Comparison of ENCODE assay signal across 9 mouse cellular contexts in the genomic region with DNA sequence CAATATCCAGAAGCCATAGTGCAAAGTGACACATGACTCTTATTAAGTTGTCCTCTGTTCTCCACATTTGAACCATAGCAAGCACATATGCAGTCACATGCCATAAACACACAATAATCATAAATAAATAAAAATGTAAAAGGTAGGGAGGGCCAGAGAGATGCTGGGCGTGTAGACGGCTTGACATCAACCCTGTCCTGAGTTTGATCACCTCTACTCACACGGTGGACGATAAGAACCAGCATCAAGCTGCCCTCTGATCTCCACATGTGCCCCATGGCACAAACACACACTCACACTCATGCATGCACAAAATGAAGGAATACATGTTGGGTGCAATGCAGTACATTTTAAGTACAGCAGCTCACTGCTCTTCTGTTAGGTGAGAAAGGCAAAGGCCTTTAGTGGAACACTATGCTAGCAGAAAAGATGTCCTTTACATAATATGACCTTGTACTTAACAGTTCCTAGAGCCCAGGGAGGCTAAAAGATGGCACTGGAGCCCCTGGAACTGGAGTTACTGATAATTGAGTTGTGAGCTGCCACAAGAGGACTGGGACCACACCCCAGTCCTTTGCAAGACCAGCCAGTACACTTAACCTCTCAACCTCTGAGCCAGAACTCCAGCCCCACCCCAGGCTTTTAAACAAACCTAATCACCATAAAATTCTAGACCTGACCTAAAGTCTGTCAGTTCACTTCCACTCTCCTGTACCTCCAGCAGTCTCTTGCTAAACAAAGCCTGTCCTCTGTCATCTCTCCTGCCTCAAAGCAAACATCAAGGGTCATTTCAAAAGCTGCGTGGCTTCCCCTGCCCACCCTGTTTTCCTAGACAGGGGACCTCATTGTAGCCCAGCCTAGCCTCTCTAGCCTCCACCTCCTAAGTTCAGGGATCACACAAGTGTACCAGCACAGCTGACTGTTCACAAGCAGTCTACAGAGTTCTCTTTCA. TPM values are rescaled to one million over a fixed set of nuclear protein-coding genes. Genes with fewer than 3 reads are reported as not detected.
DNase-seq lines count a peak whose midpoint lies in the region; ATAC-seq lines count a peak whose summit lies in the region.
"Had no signal": no experiment of that assay in that cellular context is flagged by ENCODE, and none has a peak within 500 bp of the region (broad histone marks: within the 10 kb centered on the region; RNA-seq: fewer than 3 reads in every experiment).

No protein-coding gene starts in this region.

- H3K36me3 ChIP-seq in erythroblast, embryonic 14.5 days (ENCODE audit: control insufficient read depth) = peaks cover 3% of the 10 kb centered on the region
- no peaks in the 10 kb centered on the region for H3K36me3 ChIP-seq in liver, embryonic 16.5 days (ENCODE audit: control insufficient read depth, insufficient read depth)
- H3K36me3 ChIP-seq in forebrain, embryonic 16.5 days (ENCODE audit: control insufficient read depth, insufficient read depth) = no peaks in the 10 kb centered on the region
- H3K36me3 ChIP-seq: hindbrain, embryonic 15.5 days had no signal

- peak overlapping the region; percentile 1 for H3K4me3 ChIP-seq in erythroblast, embryonic 14.5 days (replicated peaks)
- no peak overlapping the region for H3K4me3 ChIP-seq in liver, embryonic 16.5 days (ENCODE audit: low read depth, low read length)
- H3K4me3 ChIP-seq in forebrain, embryonic 16.5 days (replicated peaks; ENCODE audit: low read length) = no peak overlapping the region
- H3K4me3 ChIP-seq: hindbrain, embryonic 15.5 days had no signal

- H3K27ac ChIP-seq in liver, embryonic 16.5 days (ENCODE audit: low read length) = peak overlapping the region; percentile 75
- no peak overlapping the region for H3K27ac ChIP-seq in forebrain, embryonic 16.5 days (ENCODE audit: low read length)
- H3K27ac ChIP-seq: hindbrain, embryonic 15.5 days had no signal

- intact Hi-C loops in left cerebral cortex, postnatal 10 days (cut with DNase I) = no loop called here
- intact Hi-C loops in gastrocnemius, postnatal 14 days (cut with DNase I; ENCODE audit: low total_unique reads) = no loop called here

- peaks cover 59% of the 10 kb centered on the region for H3K4me1 ChIP-seq in erythroblast, embryonic 14.5 days (ENCODE audit: control insufficient read depth)
- H3K4me1 ChIP-seq in liver, embryonic 16.5 days (ENCODE audit: control insufficient read depth, low read depth, low read length) = peaks cover 51% of the 10 kb centered on the region
- H3K4me1 ChIP-seq in forebrain, embryonic 16.5 days (replicated peaks; ENCODE audit: control insufficient read depth, insufficient read depth, low read length) = peaks cover 9% of the 10 kb centered on the region; the same call in 1 of the 2 replicates

- peak overlapping the region; percentile 31; the same call in 1 of the 2 replicates for H3K9ac ChIP-seq in liver, embryonic 16.5 days (ENCODE audit: low read depth, low read length)
- H3K9ac ChIP-seq in forebrain, embryonic 16.5 days (replicated peaks; ENCODE audit: low read depth, low read length) = no peak overlapping the region
- H3K9ac ChIP-seq: hindbrain, embryonic 15.5 days had no signal

- DNase-seq in urinary bladder, postnatal 36 days (ENCODE audit: low spot score in 2 of 2) = peak; percentile 6 to 14
- no peak for DNase-seq in urinary bladder, adult 2 months (ENCODE audit: low spot score)
- DNase-seq in yolk sac, embryonic 10.5 days (ENCODE audit: low spot score) = peak; percentile 86
- no peak for DNase-seq in left cerebral cortex, postnatal 10 days (ENCODE audit: extremely low spot score in 1 of 2, low spot score in 2 of 2)
- no peak for DNase-seq in gastrocnemius, postnatal 14 days

- H3K27me3 ChIP-seq in erythroblast, embryonic 14.5 days (ENCODE audit: control insufficient read depth) = no peaks in the 10 kb centered on the region
- no peaks in the 10 kb centered on the region for H3K27me3 ChIP-seq in liver, embryonic 16.5 days (ENCODE audit: control insufficient read depth, insufficient read depth, low read depth, low read length)
- H3K27me3 ChIP-seq in forebrain, embryonic 16.5 days (replicated peaks; ENCODE audit: control insufficient read depth, insufficient read depth, low read length) = no peaks in the 10 kb centered on the region
- H3K27me3 ChIP-seq: hindbrain, embryonic 15.5 days had no signal

- H3K4me2 ChIP-seq in liver, embryonic 16.5 days (ENCODE audit: low read depth, low read length) = peak overlapping the region; percentile 44
- H3K4me2 ChIP-seq in forebrain, embryonic 16.5 days (ENCODE audit: low read length) = no peak overlapping the region
- H3K4me2 ChIP-seq: hindbrain, embryonic 15.5 days had no signal

- WGBS in liver, embryonic 16.5 days (ENCODE audit: insufficient replicate concordance) = 13% methylated on average over 5 of the region's 5 CpGs
- 65% methylated on average over 5 of the region's 5 CpGs for WGBS in forebrain, embryonic 16.5 days

- peak; percentile 85 for ATAC-seq in liver, embryonic 16.5 days (ENCODE audit: low read depth)
- no peak for ATAC-seq in forebrain, embryonic 16.5 days

- H3K9me3 ChIP-seq in erythroblast, embryonic 14.5 days (ENCODE audit: control insufficient read depth, low read length) = no peaks in the 10 kb centered on the region
- no peaks in the 10 kb centered on the region for H3K9me3 ChIP-seq in liver, embryonic 16.5 days (replicated peaks; ENCODE audit: control insufficient read depth, low read length)
- no peaks in the 10 kb centered on the region for H3K9me3 ChIP-seq in forebrain, embryonic 16.5 days (ENCODE audit: control insufficient read depth, low read length)
- H3K9me3 ChIP-seq: hindbrain, embryonic 15.5 days had no signal

RNA-seq across cellular contexts. Expression of a gene that starts 25.7 kb away (rescaled TPM):
- 107 and 120 TPM in 2 replicates for polyA plus RNA-seq in urinary bladder, adult 2 months (2012; rRNA removed)
- polyA plus RNA-seq in erythroblast, embryonic 14.5 days (2012) = 1.6 and 2.6 TPM in 2 replicates
- polyA plus RNA-seq in liver, embryonic 16.5 days (2015; fragmentation: Nextera tagmentation; extraction: Ambion mirVana) = 36.8 and 39.3 TPM in 2 replicates
- polyA plus RNA-seq in forebrain, embryonic 16.5 days (2015; fragmentation: Nextera tagmentation; extraction: Ambion mirVana) = 158 and 160 TPM in 2 replicates
- total RNA-seq in left cerebral cortex, postnatal 10 days (2021) = 100 to 1,000 TPM; 121 to 132 TPM
- 10 to 100 TPM; 88.8 to 92.8 TPM for total RNA-seq in gastrocnemius, postnatal 14 days (2021)

RNA-seq across cellular contexts. Expression of a gene that starts 49.0 kb away (rescaled TPM):
- polyA plus RNA-seq in urinary bladder, adult 2 months (2012; rRNA removed) = 22.5 and 24.3 TPM in 2 replicates
- polyA plus RNA-seq in erythroblast, embryonic 14.5 days (2012) = 0.45 and 1.1 TPM in 2 replicates
- 7.8 and 8.6 TPM in 2 replicates for polyA plus RNA-seq in liver, embryonic 16.5 days (2015; fragmentation: Nextera tagmentation; extraction: Ambion mirVana)
- polyA plus RNA-seq in forebrain, embryonic 16.5 days (2015; fragmentation: Nextera tagmentation; extraction: Ambion mirVana) = 42.7 and 45.6 TPM in 2 replicates
- 10 to 100 TPM; 36.0 to 39.5 TPM for total RNA-seq in left cerebral cortex, postnatal 10 days (2021)
- total RNA-seq in gastrocnemius, postnatal 14 days (2021) = 10 to 100 TPM; 35.0 to 40.4 TPM

RNA-seq across cellular contexts. Expression of a gene that starts 58.4 kb away (rescaled TPM):
- 0.07 and 0.17 TPM in 2 replicates for polyA plus RNA-seq in urinary bladder, adult 2 months (2012; rRNA removed)
- not detected in 2 replicates for polyA plus RNA-seq in erythroblast, embryonic 14.5 days (2012)
- 10.8 and 12.5 TPM in 2 replicates for polyA plus RNA-seq in liver, embryonic 16.5 days (2015; fragmentation: Nextera tagmentation; extraction: Ambion mirVana)
- 0.47 and 0.67 TPM in 2 replicates for polyA plus RNA-seq in forebrain, embryonic 16.5 days (2015; fragmentation: Nextera tagmentation; extraction: Ambion mirVana)
- not detected for total RNA-seq in left cerebral cortex, postnatal 10 days (2021)
- under 1 TPM; 0.14 to 0.22 TPM for total RNA-seq in gastrocnemius, postnatal 14 days (2021)

Comparison
In these comparisons a context has a peak if more than half of its experiments do, and no peak if none do; other contexts are left out.
1. DNase-seq: peak in urinary bladder, postnatal 36 days (2 of 2) and yolk sac, embryonic 10.5 days (single experiment); none in urinary bladder, adult 2 months (single experiment), left cerebral cortex, postnatal 10 days (0 of 2) and gastrocnemius, postnatal 14 days (single experiment).
2. RNA of a gene that starts 25.7 kb away (polyA plus RNA-seq): 158 to 160 TPM in forebrain, embryonic 16.5 days, 107 to 120 TPM in urinary bladder, adult 2 months and 36.8 to 39.3 TPM in liver, embryonic 16.5 days; 1.6 to 2.6 TPM in erythroblast, embryonic 14.5 days; every median in the first group is over 10 times any median in the second.